Mouse (Mus musculus): Measurements from ENCODE around the gene Epop.
"Not testable (repeated sequence)": the region's sequence is repeated elsewhere in the genome, so short reads cannot be mapped to it uniquely, and the experiment has no call there.

Gene Epop

DNA sequence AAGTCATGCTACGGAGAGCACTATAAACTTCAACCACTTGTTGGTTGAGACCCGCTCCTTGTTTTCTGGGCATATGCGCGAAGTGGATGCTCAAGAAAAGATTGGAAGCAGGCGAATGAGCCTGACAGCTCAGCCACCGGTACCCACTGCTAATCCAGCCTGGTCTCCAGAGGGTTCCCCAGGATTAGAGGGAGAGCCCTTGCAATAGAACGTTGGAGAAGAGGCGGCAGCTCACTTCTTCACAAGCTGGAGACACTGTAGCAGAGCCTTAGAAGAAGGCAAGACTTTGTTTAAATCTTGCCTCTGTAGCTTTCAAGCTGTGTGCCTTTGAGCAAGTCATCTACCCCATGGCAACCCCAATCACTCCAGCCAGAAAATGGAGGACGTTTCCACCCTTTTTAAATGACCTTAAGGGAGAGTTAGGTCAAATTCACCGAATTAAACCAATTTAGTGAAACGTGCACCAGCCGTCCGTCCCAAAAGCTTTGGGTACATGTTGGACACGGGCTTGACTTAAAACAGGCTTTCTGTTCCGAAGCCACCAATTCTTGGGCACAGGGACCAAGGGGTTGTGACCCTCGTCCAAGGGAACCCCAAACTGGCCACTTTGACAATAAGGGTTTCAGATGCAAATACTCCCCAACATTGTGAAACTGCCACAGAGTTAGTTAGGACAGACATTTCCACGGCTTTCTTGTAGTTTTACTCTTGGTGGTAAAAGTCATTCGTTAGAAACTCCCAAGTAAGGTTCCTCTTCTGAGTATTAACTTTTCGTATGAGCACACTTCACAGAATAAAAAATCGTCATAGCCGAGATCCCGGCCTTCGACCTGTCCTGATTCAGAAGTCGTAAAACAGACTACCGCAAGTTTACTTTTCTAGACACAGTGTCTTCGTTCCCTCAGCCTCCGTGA, 31.5 kb upstream of the Epop start:
- DNase-seq (ENCODE audit: low spot score in 2 of 2): no peak

DNA sequence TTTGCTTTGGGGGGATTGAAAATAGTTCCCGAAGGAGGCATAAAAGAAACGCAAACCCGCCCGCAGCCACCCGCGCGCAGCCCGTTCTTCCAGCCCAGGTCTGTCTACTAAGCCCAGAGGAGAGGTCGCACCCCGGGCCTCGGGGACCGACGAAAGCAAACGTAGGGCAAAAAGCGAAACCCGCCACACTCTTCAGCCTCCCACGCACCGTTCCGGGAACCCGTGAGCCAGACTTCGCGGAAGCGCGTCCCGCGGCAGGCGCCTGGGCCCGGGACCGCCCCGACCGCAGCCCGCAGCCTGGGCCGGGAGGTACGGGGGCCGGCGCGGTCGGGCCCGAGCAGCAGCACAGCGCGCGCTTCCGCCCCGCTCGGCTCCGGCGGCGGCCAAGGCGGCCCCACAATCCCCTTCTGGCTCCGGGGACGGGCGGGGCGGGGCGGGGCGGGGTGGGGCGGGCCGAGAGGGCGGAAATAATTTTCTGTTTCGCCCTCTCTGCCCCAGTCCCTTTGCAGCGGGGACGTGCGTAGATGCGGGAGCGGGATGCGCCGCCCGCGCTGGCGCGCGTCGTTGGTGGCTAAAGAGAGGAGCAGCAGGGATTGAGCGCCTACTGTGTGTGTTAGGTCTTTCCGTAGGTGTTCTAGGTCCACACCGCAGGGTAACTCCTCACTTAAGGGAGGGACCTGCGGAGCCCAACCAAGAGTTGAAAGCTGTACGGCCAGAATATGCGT, 30.6 kb upstream of the Epop start:
- peak in 1 of 2 experiments; percentile 48 for DNase-seq (ENCODE audit: low spot score in 2 of 2)

DNA sequence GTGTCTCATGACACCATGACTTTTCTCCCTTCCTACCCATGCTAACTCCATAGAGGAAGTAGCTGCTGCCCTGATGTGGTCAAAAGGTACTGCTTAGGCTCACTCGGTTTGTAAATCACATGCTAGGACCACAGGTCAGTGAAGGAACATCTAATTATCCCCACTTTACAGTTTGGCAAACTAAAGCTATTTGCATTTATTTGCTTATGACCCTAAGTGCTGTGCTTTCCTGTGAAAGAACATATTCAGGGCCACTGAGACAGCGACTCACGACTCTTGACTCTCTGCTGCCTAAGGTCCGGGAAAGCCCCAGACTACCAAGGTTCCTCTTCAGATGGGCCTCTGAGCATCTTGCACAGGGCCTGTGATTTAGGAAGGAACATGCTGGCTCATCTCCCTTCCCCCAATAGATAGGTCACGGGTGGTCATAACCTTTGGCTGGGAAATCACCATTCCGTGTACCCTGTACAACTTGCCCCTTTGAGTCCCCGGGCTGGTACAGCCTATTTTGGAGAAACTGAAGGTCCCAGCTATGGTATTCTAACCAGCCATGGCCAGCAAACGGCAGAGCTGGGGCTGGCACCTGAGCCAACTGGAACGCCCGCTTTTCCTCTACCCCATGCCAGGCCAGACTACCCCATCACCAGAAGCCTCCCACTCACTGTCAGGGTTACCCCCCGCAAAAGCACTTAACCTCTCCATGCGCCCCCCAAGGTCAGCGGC, 29.9 kb upstream of the Epop start:
- DNase-seq (ENCODE audit: low spot score in 2 of 2): no peak

DNA sequence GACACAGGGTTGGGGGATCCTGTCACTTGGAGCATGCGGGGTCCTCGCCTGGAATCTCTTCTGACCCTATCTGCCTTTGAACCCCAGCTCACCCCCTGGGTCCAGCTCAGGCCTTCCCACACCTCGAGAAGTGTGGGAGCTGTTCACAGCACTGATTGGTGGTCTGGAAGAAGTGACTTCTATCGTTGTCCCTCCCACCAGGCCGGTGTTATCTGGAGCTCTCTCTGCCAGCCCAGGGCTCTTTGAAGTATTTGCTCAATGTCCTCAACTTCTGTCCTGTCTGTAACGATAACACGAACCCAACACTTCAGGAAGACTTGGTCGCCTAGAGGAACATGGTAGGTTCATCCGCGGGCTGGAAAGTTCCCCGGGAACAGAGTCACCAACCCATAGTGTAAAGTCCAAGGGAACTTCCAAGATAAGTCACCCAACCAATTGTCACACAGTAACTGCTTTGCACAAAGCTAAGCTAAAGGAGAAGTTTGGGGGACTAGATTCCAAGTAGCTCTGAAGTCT, 29.3 kb upstream of the Epop start:
- DNase-seq (ENCODE audit: low spot score in 2 of 2): no peak

DNA sequence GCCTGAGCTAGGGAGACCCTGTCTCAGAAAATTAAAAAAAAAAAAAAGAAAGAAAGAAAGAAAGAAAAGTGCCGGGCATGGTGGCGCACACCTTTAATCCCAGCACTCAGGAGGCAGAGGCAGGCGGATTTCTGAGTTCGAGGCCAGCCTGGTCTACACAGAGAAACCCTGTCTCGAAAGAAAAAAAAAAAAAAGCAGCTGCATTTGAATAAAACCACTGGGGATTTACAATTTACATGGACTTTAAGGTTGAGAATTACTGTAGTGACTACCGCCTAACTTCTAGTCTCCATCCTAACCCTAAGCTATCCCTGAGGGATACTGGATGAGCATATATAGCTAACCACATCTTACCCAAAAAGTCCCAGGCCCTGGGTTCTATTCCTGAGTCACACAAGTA, 28.5 kb upstream of the Epop start:
- not testable (repeated sequence) for DNase-seq (ENCODE audit: low spot score in 2 of 2)

DNA sequence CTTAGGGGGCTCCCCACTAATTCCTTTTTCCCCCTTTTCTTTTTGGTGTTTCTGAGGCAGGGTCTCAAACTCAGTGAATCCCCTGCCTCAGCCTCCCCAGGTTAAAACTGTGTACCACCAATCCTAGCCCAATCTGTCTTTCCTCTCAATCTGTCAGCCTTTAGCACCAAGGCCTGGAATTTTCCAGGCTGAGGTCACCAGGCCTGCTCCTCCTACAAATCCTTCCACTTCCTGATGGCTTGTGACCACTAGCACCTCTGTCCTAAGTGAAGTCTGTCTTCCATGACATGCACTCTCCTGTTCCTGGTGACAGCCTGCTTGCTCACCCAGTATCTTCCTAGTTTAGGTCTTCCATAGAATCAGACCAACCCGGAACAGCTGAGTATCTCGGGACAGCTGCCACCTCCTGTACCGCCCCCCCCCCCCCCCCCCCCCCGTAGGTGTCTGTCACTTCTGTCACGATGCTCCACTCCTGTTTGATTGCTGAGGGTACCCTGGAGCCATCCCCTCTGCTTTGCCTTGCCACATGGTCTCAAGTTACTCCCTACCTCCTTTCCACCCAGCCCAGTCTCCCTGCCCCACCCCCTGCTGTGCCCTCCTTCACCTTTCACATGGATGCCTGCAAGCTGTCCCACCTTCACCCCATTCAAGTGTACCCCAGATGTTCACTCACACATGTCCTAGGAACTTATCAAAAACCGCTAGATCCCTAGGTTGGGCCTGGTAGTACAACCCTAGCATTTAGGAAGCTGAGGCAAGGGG, 27.9 kb upstream of the Epop start:
- DNase-seq (ENCODE audit: low spot score in 2 of 2): no peak

DNA sequence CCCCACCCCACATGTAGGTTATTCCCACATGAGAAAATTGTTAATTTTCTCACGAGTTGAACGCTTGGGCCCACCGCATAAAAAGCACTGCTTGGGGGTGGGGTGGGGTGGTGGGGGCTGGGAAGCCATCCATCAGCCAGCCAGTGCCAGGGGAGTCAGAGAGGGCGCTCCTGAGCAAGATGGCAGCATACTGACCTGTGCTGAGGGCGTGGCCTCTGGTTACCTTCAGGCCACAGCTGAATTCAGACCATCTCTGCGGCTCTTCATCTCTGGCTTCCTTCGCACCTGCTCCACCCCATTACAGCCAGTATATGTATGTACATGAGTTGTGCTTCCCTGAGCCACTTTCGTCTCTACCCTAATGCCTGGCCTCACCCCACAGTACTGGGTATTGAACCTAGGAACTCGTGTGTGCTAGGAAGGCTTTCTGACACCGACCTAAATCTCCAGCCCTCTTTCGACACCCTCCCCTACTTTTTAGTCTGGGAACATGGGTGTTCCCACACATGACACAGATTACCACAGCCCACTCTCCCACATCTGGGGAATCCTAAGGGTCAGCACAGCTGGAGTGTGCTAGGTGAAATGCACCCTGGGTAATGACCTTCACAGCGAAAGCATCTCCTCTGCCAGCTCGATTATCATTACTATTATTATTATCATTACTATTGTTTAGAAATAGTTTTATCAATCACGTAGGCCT, 26.9 kb upstream of the Epop start:
- DNase-seq (ENCODE audit: low spot score in 2 of 2): no peak

DNA sequence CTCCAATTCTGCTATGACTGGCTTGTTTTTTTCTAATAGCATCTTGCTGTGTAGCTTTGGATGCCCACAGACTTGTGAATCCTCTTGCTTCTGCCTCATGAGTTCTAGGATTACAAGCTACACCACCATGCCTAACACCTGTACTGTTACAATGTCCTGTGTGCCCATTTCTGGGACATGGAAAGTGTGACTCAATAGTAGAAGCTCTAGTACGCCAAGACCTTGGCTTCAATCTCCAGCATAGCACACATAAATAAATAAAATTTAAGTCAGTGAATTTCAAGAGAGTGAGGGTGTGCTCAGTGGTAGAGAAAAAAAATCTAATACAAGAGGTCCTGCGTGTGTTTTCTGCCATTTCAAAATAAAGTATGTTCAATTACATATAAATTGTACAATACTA, 24.7 kb upstream of the Epop start:
- no peak for DNase-seq (ENCODE audit: low spot score in 2 of 2)

DNA sequence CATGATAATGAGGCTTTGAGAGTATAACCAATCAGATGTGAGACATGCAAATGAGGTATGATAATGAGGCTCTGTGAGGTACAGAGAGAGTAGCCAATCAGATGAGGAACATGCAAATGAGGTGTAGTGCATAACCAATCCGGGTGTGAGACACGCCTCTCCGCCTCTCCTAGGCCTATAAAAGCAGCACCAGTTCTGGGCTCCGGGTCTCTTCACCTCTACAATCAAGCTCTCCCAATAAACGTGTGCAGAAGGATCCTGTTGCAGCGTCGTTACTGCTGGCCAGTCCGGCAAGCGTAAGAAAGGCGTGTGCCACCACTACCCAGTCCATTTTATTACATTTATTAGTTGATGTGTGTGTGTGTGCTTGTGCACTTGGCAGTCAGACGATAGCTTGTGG, 23.9 kb upstream of the Epop start:
- DNase-seq (ENCODE audit: low spot score in 2 of 2): not testable (repeated sequence)

DNA sequence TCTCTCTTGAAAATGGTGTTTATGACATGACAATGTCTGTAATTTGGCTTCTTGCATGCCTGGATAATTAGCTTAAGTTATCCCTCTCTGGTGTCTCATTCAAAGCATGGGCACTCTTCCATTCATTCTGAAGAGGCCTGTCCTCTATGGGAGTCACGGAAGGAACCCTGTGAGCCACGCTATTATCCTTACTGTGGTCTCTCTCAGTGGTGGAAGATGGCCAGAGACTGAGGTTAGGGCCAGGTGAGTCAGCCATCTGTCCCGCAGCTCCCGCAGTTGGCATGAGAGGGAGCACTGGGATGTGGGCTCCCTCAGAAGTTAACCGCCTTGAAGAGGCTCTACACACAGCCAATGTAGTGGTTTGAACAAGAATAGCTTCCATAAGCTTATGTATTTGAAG, 20.8 kb upstream of the Epop start:
- no peak for DNase-seq (ENCODE audit: low spot score in 2 of 2)

DNA sequence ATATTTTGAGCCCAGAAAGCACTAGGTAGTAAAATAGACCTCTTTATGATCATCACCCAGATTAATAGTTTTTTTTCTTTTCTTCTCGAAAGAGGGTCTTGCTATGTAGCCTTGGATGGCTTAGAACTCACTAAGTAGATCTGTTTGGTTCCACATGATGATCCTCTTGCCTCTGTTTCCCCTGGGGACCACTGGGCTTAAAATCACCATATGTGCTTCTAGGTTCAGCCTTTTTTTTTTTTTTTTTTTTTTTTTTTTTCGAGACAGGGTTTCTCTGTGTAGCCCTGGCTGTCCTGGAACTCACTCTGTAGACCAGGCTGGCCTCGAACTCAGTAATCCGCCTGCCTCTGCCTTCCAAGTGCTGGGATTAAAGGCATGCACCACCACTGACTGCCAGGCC, 19.0 kb upstream of the Epop start:
- DNase-seq (ENCODE audit: low spot score in 2 of 2): not testable (repeated sequence)

DNA sequence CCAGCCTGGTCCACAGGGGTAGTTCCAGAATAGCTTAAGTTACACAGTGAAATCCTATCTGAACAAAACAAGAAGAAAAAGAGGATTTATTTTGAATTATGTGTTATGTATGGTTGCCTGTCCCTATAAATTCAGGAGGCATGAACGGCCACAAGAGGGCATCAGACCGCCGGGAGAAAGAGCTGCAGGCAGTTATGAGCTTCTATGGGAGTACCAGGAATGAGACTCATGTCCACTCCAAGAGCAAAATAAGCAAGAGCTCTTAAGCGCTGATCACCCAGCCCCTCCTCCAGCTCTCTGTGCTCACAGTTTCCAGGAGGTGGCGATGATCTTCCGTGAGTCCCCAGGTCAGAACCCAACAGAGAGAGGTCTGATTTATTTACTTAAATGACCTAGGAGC, 15.3 kb upstream of the Epop start:
- no peak for DNase-seq (ENCODE audit: low spot score in 2 of 2)

DNA sequence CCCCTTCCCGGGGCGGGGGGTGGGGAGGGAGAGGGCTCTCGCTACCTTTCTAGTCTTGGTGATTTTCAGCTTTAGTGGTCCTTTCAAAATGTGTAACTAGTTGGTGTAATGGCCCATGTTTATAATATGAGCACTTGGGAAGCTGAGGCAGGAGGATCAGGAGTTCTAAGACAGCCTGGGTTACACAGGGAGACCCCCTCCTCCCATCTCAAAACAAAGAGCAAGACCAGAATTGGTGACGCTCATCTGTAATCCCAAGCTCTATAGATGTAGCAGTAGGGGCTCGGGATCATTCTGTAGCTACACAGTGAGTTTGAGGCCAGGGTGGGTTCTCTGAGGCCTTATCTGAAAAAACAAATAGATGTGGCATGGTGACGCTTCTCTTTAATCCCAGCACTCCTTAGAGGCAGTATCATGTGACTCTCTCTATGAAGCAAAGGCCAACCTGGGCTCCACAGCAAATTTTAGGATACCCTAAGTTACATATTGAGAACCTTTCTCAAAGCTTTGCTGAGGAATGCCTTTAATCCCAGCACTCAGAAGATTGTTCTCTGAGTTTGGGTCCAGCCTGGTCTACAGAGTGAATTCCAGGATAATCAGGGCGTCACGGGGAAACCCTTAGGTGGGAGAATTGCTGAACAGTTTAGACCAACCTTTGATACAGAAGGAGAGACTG, 14.0 kb upstream of the Epop start:
- DNase-seq (ENCODE audit: low spot score in 2 of 2): no peak

DNA sequence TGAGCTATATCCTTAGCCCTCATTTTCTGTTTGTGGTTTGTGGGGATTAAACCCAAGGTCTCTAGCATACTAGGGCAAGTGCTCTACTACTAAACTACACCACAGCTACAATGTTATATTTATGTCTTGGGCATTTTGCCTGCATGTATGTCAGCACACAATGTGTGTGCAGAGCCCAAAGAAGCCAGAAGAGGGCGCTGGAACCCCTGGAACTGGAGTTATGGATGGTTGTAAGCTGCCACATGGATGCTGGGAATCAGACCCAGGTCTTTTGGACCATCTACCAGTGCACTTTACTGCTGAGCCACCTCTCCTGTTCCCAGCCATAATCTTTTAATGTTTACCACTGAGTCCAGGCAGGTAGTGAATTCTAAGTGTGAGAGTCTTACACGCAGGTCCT, 13.2 kb upstream of the Epop start:
- no peak for DNase-seq (ENCODE audit: low spot score in 2 of 2)

DNA sequence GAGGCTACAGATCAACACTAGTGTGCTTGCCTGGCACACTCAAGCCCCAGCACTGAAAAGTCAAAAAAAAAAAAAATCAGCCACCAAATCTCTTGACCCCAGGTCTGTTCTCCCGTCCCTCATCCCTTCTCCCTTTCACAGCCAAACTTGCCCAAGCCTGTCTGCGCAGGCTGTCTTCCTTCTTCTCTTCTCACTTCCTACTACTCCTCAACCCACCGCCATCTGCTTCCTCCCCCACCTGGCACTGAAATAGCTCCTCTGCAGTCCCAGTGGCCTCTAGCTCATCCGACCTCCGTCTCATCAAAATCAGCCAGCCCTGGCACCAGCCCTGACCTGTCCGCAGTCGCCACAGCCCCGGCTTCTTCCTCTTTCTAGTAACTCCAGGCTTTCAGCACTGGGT, 12.2 kb upstream of the Epop start:
- no peak for DNase-seq (ENCODE audit: low spot score in 2 of 2)

DNA sequence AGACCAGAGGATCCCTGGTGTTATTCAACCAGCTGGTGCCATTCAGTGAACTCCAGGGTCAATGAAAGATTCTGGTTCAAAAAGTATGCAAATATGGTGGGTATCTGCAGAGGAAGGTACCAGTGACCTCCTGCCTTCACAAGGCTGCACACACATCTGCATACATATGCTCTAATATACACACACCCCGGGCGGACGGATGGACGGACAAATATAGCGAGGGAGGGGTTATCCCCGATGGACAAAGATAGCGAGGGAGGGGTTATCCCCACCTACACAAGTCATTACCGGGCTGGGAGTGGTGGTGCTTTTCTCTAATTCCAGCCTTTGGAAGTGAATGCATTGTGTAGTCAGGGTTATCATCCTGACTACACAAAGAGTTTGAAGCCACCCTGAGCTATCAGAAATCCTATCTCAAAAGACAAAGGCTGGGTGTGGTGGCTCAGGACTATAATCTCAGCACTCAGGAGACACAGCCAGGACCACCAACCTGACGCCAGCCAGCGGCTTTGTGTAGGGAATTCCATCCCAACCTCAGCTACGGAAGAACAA, 6.0 kb upstream of the Epop start:
- no peak for DNase-seq (ENCODE audit: low spot score in 2 of 2)

DNA sequence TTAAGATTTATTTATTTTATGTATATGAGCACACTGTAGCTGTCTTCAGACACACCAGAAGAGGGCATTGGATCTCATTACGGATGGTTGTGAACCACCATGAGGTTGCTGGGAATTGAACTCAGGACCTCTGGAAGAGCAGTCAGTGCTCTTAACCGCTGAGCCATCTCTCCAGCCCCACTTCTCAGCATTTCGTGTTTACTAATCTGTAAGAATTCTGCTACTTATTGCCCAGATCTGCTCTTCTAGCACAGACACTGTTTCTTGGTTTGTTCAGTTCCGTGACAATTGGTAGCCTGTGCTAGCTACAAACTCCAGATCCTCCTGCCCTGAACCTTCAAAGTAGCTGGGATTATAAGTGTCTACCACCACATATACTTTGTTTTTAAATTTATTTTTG, 2.9 kb upstream of the Epop start:
- DNase-seq (ENCODE audit: low spot score in 2 of 2): not testable (repeated sequence)

DNA sequence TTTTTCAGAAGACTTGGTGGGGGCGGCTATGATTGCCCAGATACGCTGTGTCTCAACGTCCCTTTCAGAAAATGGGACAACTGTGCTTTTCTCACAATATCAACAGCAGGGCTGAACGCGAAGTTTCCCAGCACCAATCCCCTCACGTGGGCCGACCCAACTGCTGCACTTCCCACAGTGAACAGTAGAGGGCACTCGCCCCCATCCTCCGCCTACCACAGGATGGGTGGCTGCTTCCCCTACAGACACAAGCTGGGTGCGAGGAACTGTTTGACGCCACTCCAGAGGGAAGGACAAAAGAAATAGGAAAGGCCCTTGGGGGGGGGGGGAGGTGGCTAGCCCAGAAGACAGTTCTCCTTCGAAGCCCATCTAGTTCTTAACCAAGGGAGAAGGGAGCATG, 2.4 kb upstream of the Epop start:
- peak; percentile 71 to 77 for DNase-seq (ENCODE audit: low spot score in 2 of 2)

DNA sequence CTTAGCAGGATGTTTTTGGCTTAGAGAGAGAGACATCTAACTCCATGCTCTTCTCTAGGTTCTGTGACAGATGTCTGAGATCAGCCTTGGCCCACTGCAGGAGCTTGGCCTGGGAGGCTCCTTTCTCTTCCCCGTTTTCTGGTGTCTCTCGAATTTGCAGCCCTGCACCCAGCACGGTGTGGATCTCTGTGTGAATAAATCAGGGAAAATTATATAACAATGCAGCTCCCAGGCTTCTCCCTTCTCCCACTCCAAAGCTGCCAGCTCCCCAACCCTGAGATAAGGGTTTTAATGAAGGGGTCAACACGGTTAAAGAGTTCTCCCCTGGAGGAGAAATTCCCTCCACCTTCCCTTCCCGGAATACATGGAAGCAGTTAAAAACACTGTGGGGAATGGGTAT, 2.0 kb upstream of the Epop start:
- DNase-seq (ENCODE audit: low spot score in 2 of 2): no peak

DNA sequence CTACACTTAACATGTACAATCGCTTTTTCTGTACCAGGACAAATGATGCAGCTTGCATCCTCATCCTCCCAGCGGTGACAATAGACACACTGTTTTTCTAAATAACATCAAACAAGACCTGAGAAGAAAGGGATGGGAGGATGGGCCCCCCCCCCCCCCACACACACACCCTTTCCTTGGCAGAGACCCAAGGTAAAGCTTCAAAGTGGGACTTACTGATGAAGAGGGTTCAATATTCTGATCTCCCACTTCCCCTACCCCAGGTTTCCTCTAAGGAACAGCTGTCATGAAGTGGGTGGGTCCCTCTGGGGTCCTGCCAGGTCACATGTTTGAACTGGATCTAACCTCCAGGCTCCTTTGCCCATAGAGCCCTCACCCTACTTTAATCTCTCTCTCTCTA, 1.5 kb upstream of the Epop start:
- no peak for DNase-seq (ENCODE audit: low spot score in 2 of 2)

Measured in frontal cortex, postnatal 14 days (tissue).